In the genomic region with DNA sequence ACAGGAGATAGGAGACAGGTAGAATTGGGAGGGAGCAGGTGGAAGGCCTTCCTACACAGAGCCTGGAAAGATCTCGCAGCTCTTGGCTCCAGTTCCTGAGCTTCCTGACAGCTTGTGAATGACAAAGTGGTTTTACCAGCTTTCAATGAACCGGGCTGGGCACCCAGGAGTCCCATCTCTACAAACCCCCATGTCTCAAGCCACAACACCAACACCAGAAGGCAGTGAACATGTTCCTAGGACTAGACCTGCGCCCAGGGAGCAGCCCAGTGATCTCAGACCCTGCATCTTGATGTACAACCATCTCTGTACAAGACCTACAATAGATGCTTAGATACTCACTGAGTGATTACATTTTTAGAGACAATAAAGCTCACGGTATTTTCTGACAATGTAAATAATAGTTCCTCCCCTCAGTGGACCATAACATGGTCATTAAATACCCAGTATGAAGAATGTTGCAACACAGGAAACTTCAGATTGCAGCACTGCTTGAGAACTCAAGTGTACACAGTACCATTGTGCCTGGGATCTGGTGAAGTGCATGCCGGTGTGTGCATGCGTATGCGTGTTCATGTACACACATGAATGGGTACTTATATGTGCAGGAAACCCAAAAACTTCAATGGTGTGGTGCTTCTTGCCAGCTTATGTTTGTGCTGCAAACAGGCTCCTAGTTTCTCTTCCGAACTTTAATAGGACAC, we compare ENCODE assay signal across 10 mouse cellular contexts. TPM values are rescaled to one million over a fixed set of nuclear protein-coding genes. Genes with fewer than 3 reads are reported as not detected.
DNase-seq lines count a peak whose midpoint lies in the region; ATAC-seq and TF ChIP-seq lines count a peak whose summit lies in the region.
"Had no signal": no experiment of that assay in that cellular context is flagged by ENCODE, and none has a peak within 500 bp of the region (broad histone marks: within the 10 kb centered on the region; RNA-seq: fewer than 3 reads in every experiment).

No protein-coding gene starts in this region.

- peaks cover 33% of the 10 kb centered on the region for H3K36me3 ChIP-seq in heart, embryonic 12.5 days
- peaks cover 8% of the 10 kb centered on the region for H3K36me3 ChIP-seq in spleen, adult 2 months (ENCODE audit: control insufficient read depth, insufficient read depth, low read length)
- H3K36me3 ChIP-seq in liver, embryonic 15.5 days (replicated peaks): peaks cover 30% of the 10 kb centered on the region

- TF ChIP-seq CTCF in spleen, adult 2 months (IDR thresholded peaks at IDR 0.05; ENCODE audit: extremely low read depth, insufficient read depth, insufficient read length, insufficient replicate concordance): no peak

- ATAC-seq in heart, embryonic 12.5 days (ENCODE audit: insufficient number of reproducible peaks, low FRiP score): no peak
- no peak for ATAC-seq in liver, embryonic 15.5 days (ENCODE audit: insufficient read depth)
- ATAC-seq: midbrain, embryonic 16.5 days had no signal

- H3K4me2 ChIP-seq in heart, embryonic 12.5 days: no peak overlapping the region
- H3K4me2 ChIP-seq in liver, embryonic 15.5 days: peak overlapping the region; percentile 21

- H3K4me3 ChIP-seq in heart, embryonic 12.5 days: no peak overlapping the region
- H3K4me3 ChIP-seq in spleen, adult 2 months (ENCODE audit: extremely low read depth, insufficient read depth, insufficient read length): no peak overlapping the region
- no peak overlapping the region for H3K4me3 ChIP-seq in liver, embryonic 15.5 days (replicated peaks)

- peaks cover 86% of the 10 kb centered on the region for H3K4me1 ChIP-seq in heart, embryonic 12.5 days (replicated peaks)
- peaks cover 72% of the 10 kb centered on the region for H3K4me1 ChIP-seq in spleen, adult 2 months (ENCODE audit: control insufficient read depth, insufficient read depth, insufficient read length)
- H3K4me1 ChIP-seq in liver, embryonic 15.5 days (replicated peaks): peaks cover 97% of the 10 kb centered on the region

- no peaks in the 10 kb centered on the region for H3K9me3 ChIP-seq in heart, embryonic 12.5 days (replicated peaks)
- H3K9me3 ChIP-seq in liver, embryonic 15.5 days (replicated peaks): no peaks in the 10 kb centered on the region

- TF ChIP-seq POLR2A in spleen, adult 2 months (IDR thresholded peaks at IDR 0.05; ENCODE audit: low read depth, low read length): no peak

- no peak overlapping the region for H3K9ac ChIP-seq in heart, embryonic 12.5 days
- H3K9ac ChIP-seq in liver, embryonic 15.5 days: no peak overlapping the region

- 83% methylated on average over 8 of the region's 8 CpGs for WGBS in heart, embryonic 12.5 days
- 64% methylated on average over 8 of the region's 8 CpGs for WGBS in spleen, adult 2 months
- 68% methylated on average over 8 of the region's 8 CpGs for WGBS in liver, embryonic 15.5 days (ENCODE audit: insufficient replicate concordance)

- H3K27ac ChIP-seq in heart, embryonic 12.5 days (ENCODE audit: poor library complexity, severe bottlenecking): 0 out of 2 replicates have a peak overlapping the region, but pooled peaks have one; percentile 5
- peak overlapping the region; percentile 85 for H3K27ac ChIP-seq in spleen, adult 2 months (ENCODE audit: insufficient read depth, low read length)
- peak overlapping the region; percentile 74 for H3K27ac ChIP-seq in liver, embryonic 15.5 days (replicated peaks)

- no peak for DNase-seq in heart, adult 9 months (ENCODE audit: low spot score in 2 of 2)
- no peak for DNase-seq in spleen, adult 2 months (ENCODE audit: low read depth in 1 of 2, low spot score in 2 of 2)
- DNase-seq in spleen, postnatal 36 days (ENCODE audit: low spot score in 2 of 2): no peak
- DNase-seq in Muller cell, postnatal 12 days (ENCODE audit: inconsistent ontology term): no peak
- no peak for DNase-seq in spleen, postnatal 10 days (ENCODE audit: low spot score in 2 of 2)
- no peak for DNase-seq in right cerebral cortex, postnatal 25 days
- DNase-seq: heart, postnatal 10 days had no signal

- no peaks in the 10 kb centered on the region for H3K27me3 ChIP-seq in heart, embryonic 12.5 days (replicated peaks)
- no peaks in the 10 kb centered on the region for H3K27me3 ChIP-seq in spleen, adult 2 months (ENCODE audit: control insufficient read depth, insufficient read depth, low read length)
- H3K27me3 ChIP-seq in liver, embryonic 15.5 days: no peaks in the 10 kb centered on the region

RNA-seq across cellular contexts. Expression of a gene that starts 10.1 kb away (rescaled TPM):
- polyA plus RNA-seq in heart, embryonic 12.5 days (2016; fragmentation: Nextera tagmentation; extraction: Ambion mirVana): 41.9 and 42.0 TPM in 2 replicates
- 138 and 142 TPM in 2 replicates for polyA plus RNA-seq in spleen, adult 2 months (2012; rRNA removed)
- 19.5 and 20.3 TPM in 2 replicates for polyA plus RNA-seq in liver, embryonic 15.5 days (2015; fragmentation: Nextera tagmentation; extraction: Ambion mirVana)

Comparison
In these comparisons a context has a peak if more than half of its experiments do, and no peak if none do; other contexts are left out.
1. H3K27ac ChIP-seq: peak in every context shown above with its lines; median percentile 85 in spleen, adult 2 months; 74 in liver, embryonic 15.5 days; 5 in heart, embryonic 12.5 days.